Mouse (Mus musculus) neutrophil, adult 83 days (primary cell): ENCODE measurements around the gene Gm20517. TPM values are rescaled to one million over a fixed set of nuclear protein-coding genes. Genes with fewer than 3 reads are reported as not detected.

Source experiments
- total RNA-seq, 2 experiments: library from RNA; stranded (reverse); gene quantifications; one replicate each; pipeline ENCODE4 v1.2.4; 2023

The Gm20517 gene
- 1 to 10 TPM; 3.9 to 6.0 TPM for total RNA-seq

GRCm38 (mm10) chr17:47610849-47611660 is at the start of gene Gm20517, which contains the start of the genes Bysl and Med20:
Gene Gm20517 (plus strand): TSS chr17:47611589.
Gene Bysl (minus strand): TSS chr17:47611492.
Gene Med20 (plus strand): TSS chr17:47611582.

GRCm38 (mm10) chr17:47630678-47631065 is 19.3 kb downstream of the Gm20517 start, which contains the start of gene Usp49:
Gene Usp49 (plus strand): TSS chr17:47630690.

GRCm38 (mm10) chr17:47688344-47688607 is 76.9 kb downstream of the Gm20517 start, which contains the start of gene Tomm6:
Gene Tomm6 (minus strand): TSS chr17:47688386.

GRCm38 (mm10) chr17:47688608-47689575 is 77.5 kb downstream of the Gm20517 start, which contains the start of gene Frs3:
Gene Frs3 (plus strand): TSS chr17:47689030.

GRCm38 (mm10) chr17:47694442-47694502 is 82.9 kb downstream of the Gm20517 start, which contains the start of gene Gm21981:
Gene Gm21981 (minus strand): TSS chr17:47694455.

GRCm38 (mm10) chr17:47694503-47695336 is 83.3 kb downstream of the Gm20517 start, which contains the start of gene Prickle4:
Gene Prickle4 (minus strand): TSS chr17:47694736.

GRCm38 (mm10) chr17:47726566-47726965 is 115.2 kb downstream of the Gm20517 start, which contains the start of gene Pgc:
Gene Pgc (plus strand): TSS chr17:47726842.

Other genes starting within 250 kb of the Gm20517 start
- gene Mrps10, start 242.7 kb upstream of the Gm20517 start, total RNA-seq, result 10 to 100 TPM in 1 of 2 experiments, 1 to 10 TPM in 1; 9.5 to 11.4 TPM
- under 1 TPM; 0.24 to 0.39 TPM for gene Guca1b, start 226.2 kb upstream of the Gm20517 start, total RNA-seq
- 1 to 10 TPM; 3.4 to 4.1 TPM for gene Guca1a, start 211.0 kb upstream of the Gm20517 start, total RNA-seq
- gene AI661453, start 175.0 kb upstream of the Gm20517 start, total RNA-seq, result under 1 TPM; 0.18 to 0.84 TPM
- not detected for gene 1700001C19Rik, start 174.2 kb upstream of the Gm20517 start, total RNA-seq
- gene Taf8, start 109.3 kb upstream of the Gm20517 start, total RNA-seq, result 10 to 100 TPM; 30.3 to 33.3 TPM
- 100 to 1,000 TPM; 497 to 529 TPM for gene Ccnd3, start 106.5 kb upstream of the Gm20517 start, total RNA-seq
- 1 to 10 TPM; 9.1 to 9.2 TPM for gene Bysl, start 97 bp upstream of the Gm20517 start, total RNA-seq
- 10 to 100 TPM; 47.2 to 62.3 TPM for gene Med20, start within 50 bp of the Gm20517 start, total RNA-seq
- 1 to 10 TPM; 7.2 to 7.6 TPM for gene Usp49, start 19.1 kb downstream of the Gm20517 start, total RNA-seq
- 100 to 1,000 TPM; 141 to 148 TPM for gene Tomm6, start 76.8 kb downstream of the Gm20517 start, total RNA-seq
- gene Frs3, start 77.4 kb downstream of the Gm20517 start, total RNA-seq, result under 1 TPM in 1 of 2 experiments, not detected in 1; 0.26 TPM
- under 1 TPM in 1 of 2 experiments, not detected in 1; 0.22 TPM for gene Gm21981, start 82.9 kb downstream of the Gm20517 start, total RNA-seq
- not detected for gene Prickle4, start 83.1 kb downstream of the Gm20517 start, total RNA-seq
- gene Pgc, start 115.3 kb downstream of the Gm20517 start, total RNA-seq, result not detected
- gene Tfeb, start 125.4 kb downstream of the Gm20517 start, total RNA-seq, result 10 to 100 TPM; 85.4 to 97.3 TPM
- under 1 TPM in 1 of 2 experiments, not detected in 1; 0.64 TPM for gene Mdfi, start 223.1 kb downstream of the Gm20517 start, total RNA-seq